Mouse (Mus musculus) fibroblast of lung, adult 2 months (primary cell): ENCODE measurements around the gene 5730522E02Rik.
"Not testable (repeated sequence)": the region's sequence is repeated elsewhere in the genome, so short reads cannot be mapped to it uniquely, and the experiment has no call there.

ENCODE experiments used
- DNase-seq: peaks from one replicate; pipeline ENCODE4 v3.0.0-alpha.2; 2011; ENCODE audit warnings: low read depth

The 5730522E02Rik gene

DNA sequence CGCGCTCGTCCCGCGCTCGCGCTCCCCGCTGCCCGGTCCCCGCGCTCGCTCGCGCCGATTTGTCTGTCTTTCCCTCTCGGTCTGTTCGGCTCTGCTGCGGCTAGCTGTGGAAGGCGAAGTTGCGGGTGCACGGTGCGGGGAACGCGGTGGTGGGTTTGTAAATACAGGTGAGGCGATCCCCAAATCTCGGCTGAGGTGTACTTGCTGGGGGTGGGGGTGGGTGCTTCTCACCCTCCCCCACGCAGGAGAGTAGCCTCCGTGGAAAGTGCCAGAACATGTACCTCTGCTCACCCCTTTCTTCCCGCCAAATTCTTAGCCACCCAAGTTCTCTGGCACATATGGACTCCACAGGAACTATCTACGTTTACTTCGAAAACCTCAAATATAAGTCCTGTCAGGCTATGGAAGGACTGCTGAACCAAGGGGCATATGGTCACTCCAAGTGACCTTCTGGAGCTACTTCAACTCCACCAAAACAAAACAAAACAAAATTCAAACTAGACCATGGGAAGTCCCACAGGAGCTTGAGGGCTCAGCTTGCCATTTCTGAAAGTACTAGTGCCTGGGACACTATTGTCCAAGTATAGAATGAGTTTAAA lies at the start of gene 5730522E02Rik:
5730522E02Rik (minus strand) TSS at position 182 of the 599 bp plus-strand sequence.
- no peak for DNase-seq

DNA sequence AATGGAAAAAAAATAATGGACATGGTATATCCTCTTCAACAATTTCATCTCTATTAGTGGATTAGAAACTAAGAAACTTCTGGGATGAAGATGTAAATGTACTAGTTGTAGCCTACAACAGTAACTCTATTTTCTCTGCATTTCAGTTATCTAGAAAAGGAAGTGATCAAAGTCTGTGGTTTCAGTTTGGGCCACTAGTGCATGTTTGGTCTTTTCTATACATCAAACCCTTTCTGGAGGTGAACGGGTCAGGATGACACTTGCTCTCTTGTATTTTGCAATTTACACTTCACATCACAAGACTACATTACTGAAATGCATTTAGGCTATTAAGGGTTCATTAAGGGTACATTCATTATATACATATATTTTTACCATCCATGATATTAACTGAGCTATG lies 26.0 kb upstream of the 5730522E02Rik start:
- no peak for DNase-seq

- no peak for DNase-seq
Measured at GRCm38 (mm10) chr11:26229895-26230294, 19.3 kb upstream of the 5730522E02Rik start.

DNA sequence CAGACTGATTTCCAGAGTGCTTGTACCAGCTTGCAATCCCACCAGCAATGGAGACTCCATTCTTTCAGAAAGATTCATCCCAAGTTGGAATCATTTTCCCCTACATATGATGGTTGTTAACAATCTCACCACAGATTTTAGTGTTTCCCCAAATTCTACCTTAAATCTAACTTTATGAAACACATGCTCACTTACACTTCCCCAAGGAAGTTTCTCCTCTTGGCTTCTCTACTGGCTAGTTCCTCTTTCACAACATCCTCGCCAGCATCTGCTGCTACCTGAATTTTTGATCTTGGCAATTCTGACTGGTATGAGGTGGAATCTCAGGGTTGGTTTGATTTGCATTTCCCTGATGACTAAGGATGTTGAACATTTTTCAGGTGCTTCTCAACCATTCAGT lies 3.1 kb upstream of the 5730522E02Rik start:
- not testable (repeated sequence) for DNase-seq

DNA sequence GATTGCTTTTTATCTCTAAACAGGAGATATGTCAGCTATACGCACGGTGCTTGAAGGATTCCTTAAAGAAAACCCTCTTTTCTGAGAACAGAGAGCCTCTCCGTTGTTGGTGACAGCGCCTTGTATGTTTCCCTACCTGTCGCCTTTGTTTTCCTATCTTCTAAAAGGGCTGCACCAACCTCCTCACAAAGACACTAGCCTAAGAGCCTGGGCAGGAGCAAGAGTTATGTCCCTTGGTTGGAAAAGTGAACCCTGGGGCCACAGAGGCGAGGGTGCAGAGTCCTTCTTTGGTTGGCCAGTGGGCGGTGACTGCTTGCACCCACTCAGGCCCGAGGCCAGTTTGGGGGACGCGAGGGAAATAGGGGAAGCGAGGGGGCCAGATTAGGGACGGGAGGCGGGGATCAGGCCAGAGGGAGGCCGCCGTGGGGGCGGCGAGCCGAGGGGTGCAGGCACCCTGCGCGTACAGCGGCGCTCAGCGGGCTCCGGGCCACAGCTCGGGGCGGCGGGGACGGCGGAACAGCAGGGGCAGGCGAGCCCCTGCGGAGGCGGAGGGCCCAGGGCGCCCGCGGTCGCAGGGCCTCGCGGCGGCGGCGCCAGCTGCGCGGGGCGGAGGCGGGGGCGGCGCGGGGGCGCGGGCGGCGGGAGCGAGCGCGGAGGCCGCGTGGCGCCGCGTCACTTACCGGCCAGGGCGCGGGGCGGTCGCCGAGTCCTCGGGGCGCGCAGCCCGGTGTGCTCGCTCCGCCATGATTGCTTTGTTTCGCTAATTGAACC lies 567 bp downstream of the 5730522E02Rik start:
- no peak for DNase-seq

DNA sequence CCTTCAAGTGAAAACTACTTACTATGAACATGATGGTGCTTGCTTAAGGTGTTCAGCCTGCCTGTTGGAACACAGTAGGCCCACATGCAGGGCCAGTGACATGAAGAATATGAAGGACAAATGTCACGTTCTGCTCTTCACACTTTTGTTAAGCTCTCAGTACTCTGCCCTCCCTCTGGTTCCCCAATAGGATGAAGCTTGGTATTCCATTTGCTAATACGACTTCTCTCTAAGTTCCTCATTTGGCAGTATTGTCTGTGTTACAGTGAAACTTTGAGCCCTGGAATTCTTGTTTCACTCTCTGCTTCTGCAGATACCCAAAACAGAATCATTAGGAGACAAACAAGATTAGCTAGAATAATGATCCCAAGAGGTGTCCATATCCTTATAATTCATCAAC lies 7.1 kb downstream of the 5730522E02Rik start:
- DNase-seq, result no peak

DNA sequence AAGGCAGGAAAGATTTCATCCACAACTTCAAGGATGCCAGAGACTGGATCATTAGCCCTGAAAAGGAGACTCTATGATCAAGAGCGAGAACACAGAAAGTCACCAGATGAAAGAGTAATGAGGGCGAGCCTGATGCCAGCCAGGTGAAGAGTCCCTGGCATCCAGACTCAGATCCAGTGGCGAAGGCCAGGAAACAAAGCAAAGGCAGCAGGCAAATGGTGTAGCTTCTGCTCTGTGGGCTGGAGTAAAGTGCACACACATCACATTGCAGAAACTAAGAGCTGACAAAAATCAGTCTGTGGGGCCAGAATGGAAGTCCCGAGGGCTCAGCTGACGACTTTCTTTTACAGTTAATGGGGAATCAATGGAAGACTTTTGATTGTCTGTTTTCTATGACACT lies 7.7 kb downstream of the 5730522E02Rik start:
- no peak for DNase-seq

DNA sequence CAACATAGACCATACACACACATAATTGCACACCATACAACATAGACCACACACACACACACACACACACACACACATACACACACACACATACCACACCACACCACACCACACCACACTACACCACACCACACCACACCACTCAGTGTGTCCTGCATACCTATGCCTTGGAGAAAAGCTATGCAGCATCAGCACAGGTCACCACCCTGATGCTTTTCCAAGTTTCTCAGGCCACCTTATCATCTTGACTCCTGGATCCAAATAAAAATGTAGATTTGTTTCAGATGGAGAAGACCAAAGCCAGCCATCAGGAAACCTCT lies 8.8 kb downstream of the 5730522E02Rik start:
- no peak for DNase-seq

GRCm38 (mm10) chr11:26200970-26201777 lies 9.4 kb downstream of the 5730522E02Rik start:
- DNase-seq, result peak; percentile 7

- no peak for DNase-seq
Measured at GRCm38 (mm10) chr11:26195468-26195867, 15.1 kb downstream of the 5730522E02Rik start.

- DNase-seq, result no peak
Measured at GRCm38 (mm10) chr11:26187231-26187967, 23.2 kb downstream of the 5730522E02Rik start.

- no peak for DNase-seq
Measured at GRCm38 (mm10) chr11:26170572-26170971, 40.0 kb downstream of the 5730522E02Rik start.

GRCm38 (mm10) chr11:26167609-26167971 lies 43.0 kb downstream of the 5730522E02Rik start:
- DNase-seq, result no peak

GRCm38 (mm10) chr11:26166966-26167608 lies 43.5 kb downstream of the 5730522E02Rik start:
- DNase-seq, result no peak

DNA sequence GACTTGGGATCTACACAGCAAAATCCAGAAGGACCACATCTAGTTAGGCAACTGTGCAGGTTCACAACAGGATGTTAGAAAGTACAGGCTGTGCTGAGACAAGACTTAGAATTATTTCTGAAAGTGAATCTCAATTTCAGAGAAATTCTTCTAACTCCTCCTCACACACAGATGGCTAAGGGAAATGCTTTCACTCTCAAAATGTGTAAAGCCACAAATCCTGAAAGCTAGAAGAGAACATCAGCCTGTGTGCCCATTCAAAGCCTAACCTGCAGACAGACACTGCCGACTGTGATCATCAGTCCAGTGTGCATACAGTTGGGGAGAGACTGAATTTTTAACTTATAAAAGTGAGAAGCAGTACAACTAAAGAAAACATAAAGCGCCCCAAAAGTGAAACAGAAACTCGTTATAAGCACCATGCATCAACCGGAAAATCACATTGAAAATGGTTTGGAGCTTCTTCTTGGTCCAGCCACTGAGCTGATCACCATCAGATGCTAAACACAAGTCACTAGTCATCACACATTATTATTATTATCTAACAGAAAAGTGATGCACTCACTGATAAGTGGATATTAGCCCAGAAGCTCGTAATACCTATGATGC lies 45.8 kb downstream of the 5730522E02Rik start:
- no peak for DNase-seq

DNA sequence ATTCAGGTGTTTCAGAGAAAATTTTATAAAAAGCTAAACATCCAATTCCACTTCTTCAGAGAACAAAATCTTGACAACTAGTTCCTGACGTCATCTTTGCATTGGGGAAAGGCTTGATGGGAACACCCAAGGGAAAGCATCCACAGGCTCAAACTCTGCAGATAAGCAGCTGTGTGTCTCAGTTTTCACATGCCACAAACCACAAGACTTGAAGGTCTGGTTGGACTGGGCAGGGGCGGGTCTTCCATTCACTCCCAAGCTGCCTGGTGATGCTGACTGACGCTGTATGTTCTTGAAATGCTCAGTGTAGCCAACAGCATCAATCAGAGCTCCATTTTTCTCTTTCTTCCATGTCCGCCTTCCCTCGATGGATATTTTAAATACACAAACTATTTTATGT lies 49.2 kb downstream of the 5730522E02Rik start:
- DNase-seq, result no peak

DNA sequence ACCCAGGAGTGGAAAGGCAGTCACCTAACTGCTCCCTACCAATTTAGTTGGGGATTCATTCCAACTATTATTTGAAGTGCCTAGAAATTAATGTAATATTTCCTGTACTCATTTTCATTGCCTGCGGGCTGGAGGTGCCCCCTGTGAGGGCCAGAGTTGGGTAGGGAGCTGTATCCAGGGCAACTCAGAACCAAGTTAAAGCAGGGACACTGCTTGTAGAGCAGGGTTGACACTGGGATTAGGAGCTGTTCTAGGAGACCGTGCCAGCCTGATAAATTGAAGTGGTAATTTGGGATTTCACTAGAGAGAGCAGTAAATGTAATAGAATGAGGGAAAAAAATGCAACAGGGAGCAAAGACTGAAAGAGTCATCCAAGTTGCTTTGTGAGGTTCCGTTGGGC lies 51.5 kb downstream of the 5730522E02Rik start:
- DNase-seq, result no peak

- no peak for DNase-seq
Measured at GRCm38 (mm10) chr11:26140024-26140423, 70.5 kb downstream of the 5730522E02Rik start.

GRCm38 (mm10) chr11:26138013-26138412 lies 72.5 kb downstream of the 5730522E02Rik start:
- DNase-seq, result no peak

- DNase-seq, result no peak
Measured at GRCm38 (mm10) chr11:26130911-26131310, 79.7 kb downstream of the 5730522E02Rik start.

- DNase-seq, result no peak
Measured at GRCm38 (mm10) chr11:26129054-26129453, 81.5 kb downstream of the 5730522E02Rik start.
